Mouse (Mus musculus) adrenal gland, postnatal 10 days (tissue): Measurements from ENCODE around the gene Chrna7. TPM values are rescaled to one million over a fixed set of nuclear protein-coding genes. Genes with fewer than 3 reads are reported as not detected.

Source experiments
- DNase-seq: peaks from one replicate; pipeline ENCODE4 v3.0.0; 2021; ENCODE audit warnings: mixed read lengths
- long read RNA-seq, 2 experiments: library from polyadenylated mRNA; stranded (forward); transcript quantifications; one replicate each; pipeline ENCODE4 v2.0.0; 2021
- total RNA-seq, 2 experiments: library from RNA; stranded (reverse); gene quantifications; 2 replicates each; pipeline ENCODE4 v1.2.3; 2021

Gene Chrna7
- 10 to 100 TPM; 19.6 to 21.7 TPM for total RNA-seq
- long read RNA-seq, experiment 1, partial matches to known transcripts, result 0 of 13 reads
- long read RNA-seq, experiment 1, other reads (novel, unspliced or antisense), result 11 of 13 reads
- long read RNA-seq, experiment 2, transcript Chrna7-201 (10 exons, 2,078 nt), result major isoform, 6 of 12 reads
- long read RNA-seq, experiment 2, partial matches to known transcripts, result 1 of 12 reads
- long read RNA-seq, experiment 2, other reads (novel, unspliced or antisense), result 5 of 12 reads

DNA sequence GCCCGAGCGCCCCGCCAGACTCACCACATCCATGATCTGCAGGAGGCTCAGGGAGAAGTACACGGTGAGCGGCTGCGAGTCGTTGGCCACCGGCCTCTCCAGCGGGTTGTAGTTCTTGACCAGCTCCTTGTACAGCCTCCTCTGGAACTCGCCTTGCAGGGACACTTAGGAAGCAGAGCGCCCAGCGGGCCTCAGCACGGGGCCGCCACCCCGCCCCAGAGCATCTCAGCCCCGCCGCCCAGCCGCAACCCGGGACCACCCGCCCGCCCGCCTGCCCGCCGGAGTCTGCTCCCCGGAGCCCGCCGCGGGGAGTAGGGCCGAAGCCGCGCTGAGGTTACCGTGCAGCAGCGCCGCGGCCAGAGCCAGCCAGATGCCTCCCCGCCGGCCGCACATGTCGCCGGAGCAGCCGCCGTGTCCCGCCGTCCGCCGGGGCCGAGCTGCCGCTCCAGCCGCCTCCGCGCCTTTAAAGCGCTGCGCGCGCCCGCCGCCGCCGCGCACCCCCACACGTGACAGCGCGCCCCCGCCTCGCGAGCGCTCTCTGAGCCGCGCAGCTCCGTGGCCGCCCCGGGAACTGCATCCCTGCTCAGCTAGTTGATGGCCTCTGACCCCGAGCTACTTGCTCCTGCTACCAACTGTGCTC is at the start of gene Chrna7:
Chrna7 (minus strand) TSS at position 486 of the 640 bp plus-strand sequence.
- DNase-seq, result peak; percentile 90

DNA sequence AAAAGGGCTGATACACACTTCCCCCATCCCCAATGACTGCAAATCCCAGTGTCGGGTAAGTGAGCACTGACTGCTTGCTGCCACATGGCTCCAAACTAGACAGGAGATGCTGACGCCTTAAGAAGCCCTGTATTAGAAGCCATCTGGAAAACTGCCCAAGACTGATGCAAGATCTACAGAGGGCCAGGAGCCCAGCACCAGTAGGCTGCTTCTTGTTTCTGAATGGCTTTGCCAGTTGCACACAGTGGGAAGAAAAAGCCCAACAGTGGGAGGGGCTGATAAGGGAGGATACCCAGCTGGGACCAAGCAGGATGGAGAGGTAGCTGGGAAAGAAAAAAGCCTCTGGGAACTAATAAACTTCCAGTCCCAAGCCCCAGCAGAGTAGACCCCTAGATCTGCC is 37.0 kb upstream of the Chrna7 start:
- no peak for DNase-seq

DNA sequence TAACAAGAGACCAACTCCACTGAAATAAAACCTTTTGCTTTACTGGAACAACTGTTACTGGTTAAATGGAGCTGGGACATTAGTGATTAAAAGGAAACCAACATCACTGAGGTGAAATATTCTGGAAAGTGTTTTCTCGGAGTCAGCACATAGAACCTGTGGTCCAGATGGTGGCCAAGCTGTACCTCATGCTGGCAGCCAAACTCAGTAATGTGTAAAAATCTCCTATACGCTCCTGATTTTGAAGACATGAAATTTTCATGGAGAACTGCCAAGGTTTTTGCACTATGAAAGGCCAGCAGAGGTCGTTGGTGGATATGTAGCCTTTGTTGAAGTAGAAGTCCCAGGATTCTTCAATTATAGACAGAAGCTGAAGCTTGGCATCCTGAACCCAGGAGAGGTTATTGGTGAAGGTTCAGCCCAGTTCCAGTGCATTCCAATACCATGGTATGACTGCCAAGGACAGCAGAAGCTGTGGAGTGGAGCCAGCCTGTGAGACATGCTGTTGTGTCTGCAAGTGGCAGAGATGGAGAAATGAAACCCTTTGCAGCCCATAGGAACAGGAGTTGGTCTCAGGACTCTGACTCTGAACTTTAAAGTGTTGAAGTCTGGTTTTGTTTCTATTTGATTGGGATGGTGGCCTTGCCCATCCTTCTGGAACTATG is 25.6 kb upstream of the Chrna7 start:
- no peak for DNase-seq

DNA sequence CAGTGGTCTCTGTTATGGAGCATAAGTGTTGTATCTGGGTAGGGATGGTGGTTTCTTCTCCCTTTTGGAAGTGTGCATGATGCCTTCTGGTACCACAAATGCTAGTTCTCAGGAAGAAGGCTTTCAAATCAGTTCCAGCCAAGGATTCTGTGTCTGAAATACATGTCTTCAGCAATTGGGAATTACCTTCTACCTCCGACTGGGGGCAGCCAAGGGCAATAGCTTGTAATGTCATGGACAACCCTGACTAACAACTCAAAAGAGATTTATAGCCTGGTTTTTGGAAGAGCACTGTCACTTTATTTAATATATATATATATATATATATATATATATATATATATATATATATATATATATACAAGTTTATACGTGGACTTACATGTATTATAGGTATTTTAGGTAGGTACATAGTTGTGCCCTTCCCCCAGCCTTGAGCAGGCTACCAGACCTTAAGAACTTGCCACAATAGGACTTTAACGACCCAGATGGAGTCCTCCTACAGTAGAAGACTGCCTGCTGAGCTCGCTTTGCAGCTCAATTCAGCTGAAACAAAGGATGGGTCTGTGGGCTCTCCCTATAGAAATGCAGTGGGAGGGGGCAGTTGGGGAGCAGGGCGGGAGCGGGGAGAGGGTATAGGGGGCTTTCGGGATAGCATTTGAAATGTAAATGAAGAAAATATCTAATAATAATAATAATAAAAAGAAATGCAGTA is 12.9 kb upstream of the Chrna7 start:
- DNase-seq, result no peak

DNA sequence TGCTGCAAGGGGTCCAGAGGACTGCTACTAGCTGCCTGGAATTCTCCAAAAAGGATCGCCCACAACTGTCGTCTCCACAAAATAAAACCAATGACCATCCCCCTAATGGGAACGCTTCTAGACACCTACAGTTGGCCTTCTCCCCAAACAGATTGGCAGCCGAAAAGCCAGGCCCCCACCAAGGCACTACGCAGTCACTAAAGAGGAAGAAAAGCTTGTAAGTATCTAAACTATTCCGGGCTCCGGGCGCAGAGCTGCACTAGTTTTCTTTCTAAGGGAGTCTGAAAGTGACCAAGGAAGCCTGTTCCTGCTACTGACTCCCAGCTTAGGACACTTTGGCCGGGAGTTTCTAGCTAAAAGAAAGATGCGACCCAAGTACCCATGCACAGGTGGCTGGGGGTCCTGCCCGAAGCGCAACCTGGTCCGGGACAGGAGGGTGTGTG is 707 bp downstream of the Chrna7 start:
- no peak for DNase-seq

DNA sequence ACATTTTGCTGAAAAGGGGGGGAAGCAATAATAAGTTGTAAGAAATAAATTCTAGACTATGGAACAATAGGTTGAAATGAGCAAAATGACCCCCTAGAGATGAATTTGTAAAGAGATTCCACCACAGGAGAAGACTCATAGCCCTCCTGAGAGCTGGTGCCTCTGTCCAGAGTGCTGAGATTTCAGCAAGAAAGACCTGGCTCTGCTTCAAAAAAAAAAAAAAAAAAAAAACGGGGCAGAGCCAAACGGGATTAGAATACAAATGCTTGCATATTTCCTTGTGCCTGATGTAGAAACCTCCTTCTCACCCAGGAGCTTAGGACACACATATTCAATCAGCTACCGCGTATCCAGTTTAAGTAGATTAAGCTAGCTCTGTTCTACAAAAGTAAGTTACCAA is 2.9 kb downstream of the Chrna7 start:
- peak; percentile 13 for DNase-seq

DNA sequence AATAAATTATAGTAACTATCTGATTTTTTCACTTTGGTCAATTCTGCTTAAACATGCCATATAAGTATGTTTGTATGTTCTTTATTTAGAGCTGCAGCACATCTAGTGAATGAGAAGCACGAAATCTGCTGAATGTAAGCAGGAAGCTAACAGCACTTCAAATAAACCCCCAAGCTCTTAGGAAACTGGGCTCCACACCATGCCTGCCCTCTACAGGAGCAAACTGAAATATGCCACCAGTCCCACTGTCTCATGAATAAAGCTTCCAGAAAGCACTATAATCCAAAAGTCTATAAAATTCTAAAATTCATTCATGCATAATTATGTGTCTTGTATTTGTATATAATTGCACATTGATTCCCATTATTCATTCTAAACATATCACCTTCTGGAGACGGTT is 5.2 kb downstream of the Chrna7 start:
- DNase-seq, result no peak

DNA sequence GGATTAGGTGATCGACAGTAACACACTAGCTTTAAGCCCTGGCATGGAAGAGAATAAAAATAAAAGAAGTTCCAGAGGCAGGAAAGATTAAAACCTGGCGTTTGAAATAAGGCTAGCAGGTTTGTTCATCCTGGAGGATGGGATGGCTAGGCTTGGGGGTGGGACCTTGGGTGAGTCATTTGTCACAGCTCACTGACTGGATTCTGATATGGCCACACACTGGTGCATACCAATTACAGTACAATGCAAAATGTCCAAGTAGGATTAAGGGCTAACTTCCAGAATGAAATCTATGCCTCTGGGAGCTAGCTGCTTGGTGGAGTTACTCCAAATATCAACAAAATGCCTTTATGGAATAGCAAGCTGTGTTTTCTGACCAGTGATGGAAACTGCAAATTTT is 16.8 kb downstream of the Chrna7 start:
- no peak for DNase-seq

DNA sequence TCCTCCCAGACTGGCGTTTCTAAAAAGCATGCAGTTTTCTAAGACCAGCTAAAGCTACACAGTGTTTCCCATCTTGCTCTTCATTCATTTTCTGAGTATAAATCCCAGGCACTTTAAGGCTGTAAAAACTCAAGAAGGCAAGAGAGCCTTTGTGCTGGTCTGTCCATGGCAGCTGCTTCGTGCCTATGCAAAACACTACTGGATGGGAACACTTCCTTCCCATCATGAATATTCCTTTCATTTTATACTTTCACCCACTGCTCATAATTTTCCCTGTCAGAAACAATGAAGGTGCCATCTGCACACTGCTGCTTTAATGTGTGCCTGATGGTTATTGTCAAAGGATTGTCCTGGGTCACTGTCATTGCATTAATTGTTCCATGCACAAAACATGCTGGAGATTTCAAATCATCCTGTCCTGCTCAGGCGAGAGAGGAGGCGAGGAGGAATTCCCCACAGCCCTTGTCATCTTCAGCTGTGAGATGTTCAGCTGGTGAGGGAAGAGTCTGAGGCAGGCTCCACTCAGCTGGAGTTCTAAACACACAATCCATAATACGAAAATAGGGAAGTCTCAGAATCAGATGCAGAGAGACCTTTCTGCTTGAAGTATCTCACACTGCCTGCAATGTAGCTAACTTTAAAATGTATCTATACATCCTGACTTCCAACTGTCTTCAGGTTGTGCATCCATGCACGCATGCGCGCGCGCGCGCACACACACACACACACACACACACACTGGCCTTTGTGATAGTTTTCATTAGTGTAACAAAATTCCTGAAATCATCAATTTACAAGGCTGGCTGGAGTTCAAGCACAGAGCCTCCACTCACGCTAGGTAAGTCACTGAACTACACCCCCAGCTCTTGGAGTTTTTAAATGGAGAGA is 22.5 kb downstream of the Chrna7 start:
- DNase-seq, result no peak

DNA sequence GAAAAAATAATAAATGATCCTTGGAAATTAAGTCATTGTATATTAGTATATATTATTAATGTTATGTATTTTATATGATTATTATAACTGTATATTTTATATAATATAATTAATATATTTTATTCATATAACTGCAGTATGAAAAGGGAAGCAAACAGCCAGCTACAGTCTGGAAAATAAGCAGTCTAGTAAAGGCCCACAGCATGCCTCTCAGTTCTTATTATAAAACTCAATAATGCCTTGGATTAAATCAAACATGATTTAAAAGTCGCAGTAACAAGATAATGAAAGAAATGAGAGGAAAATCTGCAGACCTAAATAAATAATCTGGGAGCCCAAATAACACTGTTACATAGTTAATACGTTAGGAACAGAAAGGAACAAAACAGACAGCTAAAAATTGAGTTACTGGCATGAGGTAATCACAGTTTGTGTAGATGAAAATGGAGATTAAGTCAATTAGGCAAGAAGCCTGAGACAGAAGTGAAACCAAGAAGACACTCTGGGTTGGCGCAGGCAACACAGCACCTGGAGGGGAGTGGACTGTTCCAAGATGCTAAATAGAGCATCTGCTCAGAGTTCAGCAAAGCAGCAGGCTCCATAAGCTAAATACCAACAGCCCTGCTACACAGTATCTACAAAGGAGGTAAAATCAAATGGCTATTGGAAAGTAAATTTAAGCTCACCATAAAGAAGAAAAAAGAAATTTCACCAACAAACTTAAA is 42.1 kb downstream of the Chrna7 start:
- no peak for DNase-seq

DNA sequence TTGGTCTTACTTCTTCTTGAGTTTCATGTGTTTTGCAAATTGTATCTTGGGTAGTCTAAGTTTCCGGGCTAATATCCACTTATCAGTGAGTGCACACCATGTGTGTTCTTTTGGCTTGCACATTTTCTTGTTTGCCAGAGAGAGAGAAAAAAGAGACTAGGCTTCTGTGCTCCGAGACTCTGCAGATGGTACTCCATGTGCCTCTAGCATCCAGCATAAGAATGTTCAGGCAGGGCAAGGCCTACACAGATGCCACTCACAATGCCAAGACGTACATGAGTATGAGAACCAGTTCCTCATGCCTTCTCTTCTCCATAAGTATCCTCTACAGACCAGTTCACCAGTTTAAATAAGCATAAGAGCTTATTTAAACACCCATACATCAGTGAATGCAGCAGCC is 47.8 kb downstream of the Chrna7 start:
- DNase-seq, result no peak

DNA sequence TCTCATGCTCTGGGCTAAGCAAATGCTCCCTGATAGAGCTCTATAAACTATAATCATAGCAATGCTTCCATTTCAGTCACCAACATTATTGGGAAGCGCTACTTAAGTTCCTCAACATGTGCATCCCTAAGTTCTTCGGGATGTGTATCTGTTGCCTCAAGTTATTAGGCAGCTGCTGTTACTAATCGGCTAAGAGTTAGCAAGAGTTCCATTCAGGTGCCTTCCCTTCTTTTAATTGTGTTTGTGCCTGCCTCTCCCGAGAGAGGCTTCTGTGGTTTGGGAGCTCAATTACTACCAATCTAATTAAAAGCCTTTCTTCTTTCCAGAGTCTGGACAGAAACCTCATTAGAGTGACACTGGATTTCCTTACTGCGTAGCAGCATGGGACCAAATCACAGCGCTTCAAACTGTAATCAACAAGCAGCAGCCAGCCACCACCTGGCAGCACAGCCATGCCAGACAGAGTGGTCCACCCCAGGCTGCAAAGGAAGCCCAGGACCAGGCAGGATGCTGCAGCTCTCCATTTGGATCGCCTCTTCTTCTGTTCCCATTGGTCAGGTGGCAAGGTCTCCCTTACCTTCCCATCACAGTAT is 50.0 kb downstream of the Chrna7 start:
- peak; percentile 2 for DNase-seq

DNA sequence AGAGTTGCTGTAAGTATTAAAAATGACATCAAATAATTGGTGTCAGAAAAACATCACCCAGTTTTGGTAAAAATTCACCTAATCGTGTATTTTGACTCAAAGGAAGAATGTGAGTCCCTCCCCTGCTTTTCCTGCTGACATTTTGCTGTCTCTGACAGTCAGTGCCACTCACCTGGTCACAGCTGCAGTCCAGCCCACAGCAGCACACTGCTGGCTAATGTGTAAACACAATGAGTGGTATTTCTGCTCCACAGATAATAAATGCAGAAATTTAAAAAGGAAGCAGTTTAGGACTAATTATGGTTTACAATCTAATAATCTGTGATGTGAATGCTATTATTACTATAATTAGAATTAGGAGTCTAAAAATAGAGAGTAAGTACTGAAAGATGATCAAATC is 59.1 kb downstream of the Chrna7 start:
- no peak for DNase-seq

DNA sequence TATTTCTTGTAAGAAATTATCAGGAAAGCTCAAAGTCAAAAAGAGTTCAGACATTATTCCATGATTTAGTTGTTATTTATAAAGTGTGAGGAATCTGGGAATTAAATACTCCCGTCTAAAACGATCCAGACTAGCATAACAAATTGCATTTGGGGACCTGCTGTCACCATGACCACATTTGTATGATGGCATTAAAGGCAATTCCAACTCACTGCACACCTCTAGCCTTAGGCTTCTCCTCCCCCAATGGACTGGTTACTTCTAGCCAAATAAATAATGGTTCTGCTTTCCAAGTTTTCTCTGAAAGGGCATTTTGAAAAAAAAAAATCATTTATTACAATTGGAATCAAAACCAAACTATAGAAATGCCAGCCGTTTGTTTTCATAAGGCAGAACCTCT is 63.6 kb downstream of the Chrna7 start:
- no peak for DNase-seq

DNA sequence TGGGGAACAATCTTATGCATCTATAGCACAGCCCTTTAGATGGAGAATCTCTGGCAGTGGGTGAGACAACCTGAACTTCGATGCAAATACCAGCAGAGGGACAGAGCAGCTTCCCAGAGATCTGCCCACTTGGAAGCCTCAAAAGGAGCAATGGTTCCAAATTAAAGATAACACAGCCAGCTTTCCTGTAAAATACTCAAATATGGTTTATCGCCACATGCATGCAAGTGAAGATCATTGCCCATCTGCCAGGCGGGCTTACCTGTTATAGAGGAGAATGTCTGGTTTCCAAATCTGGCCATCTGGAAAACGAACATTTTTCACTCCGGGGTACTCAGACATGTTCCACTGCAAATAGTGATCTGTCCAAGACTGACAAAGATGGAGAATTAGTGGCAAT is 64.0 kb downstream of the Chrna7 start:
- DNase-seq, result no peak

DNA sequence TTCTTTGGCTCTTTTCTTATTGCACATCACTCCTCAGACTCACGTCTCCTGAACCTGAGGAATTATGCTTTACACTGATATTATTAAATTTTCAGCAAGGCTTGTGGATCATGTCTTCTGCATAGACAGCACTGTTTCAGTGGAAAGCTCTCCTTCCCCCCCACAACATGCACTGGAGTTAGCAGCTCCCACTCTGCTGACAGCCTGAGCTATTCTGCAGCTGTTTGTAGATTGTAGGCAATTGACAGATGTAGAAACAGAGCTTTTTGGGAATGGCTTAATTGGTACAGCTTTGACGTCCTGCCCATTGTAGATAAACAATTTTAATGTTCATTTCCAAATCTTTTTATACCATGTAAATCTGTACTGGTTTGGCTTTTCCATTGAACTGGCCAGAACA is 89.8 kb downstream of the Chrna7 start:
- no peak for DNase-seq

DNA sequence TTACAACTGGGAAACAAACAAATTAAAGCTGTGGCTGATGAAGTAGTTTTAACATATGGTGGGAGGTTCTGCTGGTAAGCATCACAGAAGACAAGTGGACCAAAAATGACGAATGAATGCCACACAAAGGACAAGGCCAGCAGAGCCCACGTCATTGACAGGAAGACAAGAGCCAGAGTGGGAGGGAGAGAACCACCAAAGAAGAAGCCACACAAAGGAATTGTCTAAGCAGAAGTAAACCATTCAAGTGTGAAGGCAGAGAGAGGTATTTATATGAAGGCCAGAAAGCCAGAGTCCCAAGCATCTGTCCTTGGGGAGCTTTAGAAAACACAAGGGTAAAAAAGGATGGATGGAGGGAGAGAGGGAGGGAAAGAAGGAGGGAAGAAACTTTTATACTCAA is 98.7 kb downstream of the Chrna7 start:
- DNase-seq, result no peak

DNA sequence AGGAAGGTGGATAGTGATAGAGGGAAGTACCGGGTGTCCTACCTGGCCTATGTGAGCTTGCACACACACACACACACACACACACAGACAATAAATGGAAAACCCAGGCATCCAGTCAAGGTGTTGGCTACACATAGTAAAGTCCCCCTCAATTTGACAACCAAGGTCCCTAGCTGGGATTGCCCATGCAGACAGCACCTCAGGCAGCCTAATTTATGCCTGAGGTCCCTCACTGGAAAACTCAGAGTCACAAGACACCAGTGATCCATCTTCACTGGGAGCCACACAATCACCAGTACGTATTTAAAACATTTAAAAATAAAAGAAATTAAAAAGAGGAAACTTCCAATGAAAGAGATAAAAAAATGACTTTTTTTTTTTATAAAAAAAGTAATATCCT is 99.1 kb downstream of the Chrna7 start:
- DNase-seq, result no peak

DNA sequence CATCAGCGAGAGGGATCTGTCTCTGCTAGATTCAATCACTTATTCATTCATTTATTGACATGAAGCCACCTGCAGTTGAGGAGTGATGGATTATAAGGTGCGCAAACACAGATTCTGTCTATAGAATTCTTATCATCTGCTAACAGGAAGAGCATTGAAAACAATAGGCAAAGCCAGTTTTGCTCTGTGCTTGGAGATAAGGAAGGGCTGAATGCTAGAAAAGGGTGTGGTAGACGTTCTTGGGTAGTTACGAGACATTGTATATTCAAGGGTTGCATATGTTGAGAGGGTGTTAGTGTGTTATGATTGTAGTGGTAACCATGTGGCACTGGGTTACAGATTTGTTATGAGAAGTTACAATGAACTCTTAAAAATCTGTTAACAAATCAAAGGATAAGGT is 103.0 kb downstream of the Chrna7 start:
- DNase-seq, result no peak

DNA sequence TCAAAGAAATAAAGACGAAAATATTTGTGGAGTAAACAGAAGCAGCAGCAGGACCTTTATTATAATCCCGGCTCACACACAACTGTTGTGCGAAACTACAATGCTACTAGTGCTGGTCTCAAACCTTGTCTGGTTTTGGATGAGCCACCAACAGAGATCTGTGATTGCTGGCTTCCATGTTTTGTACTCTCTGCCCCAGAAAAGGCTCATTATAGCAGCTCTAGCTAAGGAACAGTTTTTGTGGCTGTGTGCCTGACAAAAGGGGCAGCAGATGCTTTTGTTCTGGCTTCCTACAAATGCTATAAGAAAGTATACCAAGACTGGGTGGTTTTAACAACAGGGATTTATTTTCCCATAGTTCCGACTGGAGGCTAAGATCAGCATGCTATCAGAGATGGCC is 126.4 kb downstream of the Chrna7 start:
- no peak for DNase-seq
